Mouse (Mus musculus) kidney, adult 9 months (tissue): Measurements from ENCODE around the gene Kank3.
A peak's percentile ranks its signal among the peaks of the same experiment; 100 is the strongest.

Source experiments
- DNase-seq: peaks from one replicate; pipeline ENCODE4 v3.0.0; 2022

Kank3 gene

DNA sequence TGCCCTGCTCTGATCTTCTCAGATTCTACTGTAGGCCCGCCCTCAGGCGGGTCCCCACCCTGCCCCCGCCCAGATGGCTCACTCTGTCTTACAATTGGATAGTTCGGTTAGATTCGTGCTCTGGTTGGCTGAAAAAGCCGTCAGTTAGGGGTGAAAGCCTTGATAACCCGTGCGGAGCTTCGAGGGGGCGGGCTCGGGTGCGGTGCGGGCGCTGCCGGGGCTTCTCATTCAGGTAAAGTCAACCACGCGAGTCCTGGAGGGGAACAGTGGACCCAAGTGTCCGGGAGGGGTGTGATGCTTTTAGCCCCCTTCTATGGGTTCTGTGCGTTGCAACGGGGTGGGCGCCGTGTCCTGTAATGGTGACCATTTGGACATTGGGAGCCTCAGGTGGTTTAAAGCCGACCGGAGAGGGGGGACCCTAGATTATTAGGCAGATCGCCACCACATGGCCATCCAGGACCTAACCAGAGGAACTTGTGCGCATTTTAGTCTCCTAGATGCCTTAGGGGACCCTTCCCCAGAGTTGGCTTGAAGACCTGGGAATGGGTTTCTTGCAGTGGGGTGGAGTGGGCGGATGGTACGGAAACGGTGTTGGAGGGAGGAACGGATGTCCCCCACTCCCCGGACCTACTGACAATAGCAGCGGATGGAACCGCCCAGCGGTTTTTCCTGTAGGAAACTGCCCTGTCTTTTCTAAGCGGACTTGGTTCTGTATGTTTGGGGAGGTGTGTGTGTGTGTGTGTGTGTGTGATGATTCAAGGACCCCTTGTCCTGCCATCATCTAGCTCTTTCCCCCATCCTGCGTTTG lies at the start of gene Kank3:
Gene Kank3, plus strand, starts transcription at position 186 of the 808 bp plus-strand sequence.
- DNase-seq: peak; percentile 95

GRCm38 (mm10) chr17:33766389-33766788 lies 43.9 kb upstream of the Kank3 start:
- no peak for DNase-seq

DNA sequence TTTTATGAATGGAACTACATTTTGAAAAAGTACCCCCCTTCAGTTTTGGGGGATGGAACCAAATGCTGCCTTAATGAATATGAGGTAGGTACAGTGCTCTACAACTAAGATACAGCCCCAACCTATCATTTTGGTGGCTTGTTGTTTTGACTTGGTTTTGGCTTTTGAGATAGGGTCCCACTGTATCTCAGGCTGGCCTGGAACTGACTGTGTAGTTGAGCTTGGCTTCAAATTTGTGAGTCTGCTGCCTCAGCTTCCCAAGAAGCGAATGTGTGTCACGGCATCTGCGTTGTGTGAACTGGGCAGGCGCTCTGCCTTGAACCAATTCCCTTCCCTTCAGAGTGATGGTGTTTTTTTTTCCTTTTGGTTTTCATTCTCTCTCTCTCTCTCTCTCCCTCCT lies 38.7 kb upstream of the Kank3 start:
- DNase-seq: no peak

DNA sequence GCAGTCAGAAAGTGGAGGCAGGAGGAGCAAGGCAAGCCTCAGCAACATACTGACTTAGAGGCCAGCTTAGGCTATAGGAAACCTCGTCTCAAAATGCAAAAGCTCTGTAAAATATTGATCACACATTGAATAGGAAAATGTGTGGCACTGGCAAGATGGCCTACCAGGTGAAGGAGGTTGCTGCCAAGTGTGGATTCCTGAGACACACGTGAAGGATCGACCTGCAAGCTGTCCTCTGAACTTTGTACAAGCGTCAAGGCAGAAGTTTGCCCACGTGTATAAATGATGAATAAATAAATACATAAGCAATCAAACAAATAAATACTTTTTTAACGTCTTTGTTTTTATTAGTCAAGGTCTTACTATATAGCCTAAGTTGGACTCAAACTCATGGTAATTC lies 36.9 kb upstream of the Kank3 start:
- peak; percentile 70 for DNase-seq

DNA sequence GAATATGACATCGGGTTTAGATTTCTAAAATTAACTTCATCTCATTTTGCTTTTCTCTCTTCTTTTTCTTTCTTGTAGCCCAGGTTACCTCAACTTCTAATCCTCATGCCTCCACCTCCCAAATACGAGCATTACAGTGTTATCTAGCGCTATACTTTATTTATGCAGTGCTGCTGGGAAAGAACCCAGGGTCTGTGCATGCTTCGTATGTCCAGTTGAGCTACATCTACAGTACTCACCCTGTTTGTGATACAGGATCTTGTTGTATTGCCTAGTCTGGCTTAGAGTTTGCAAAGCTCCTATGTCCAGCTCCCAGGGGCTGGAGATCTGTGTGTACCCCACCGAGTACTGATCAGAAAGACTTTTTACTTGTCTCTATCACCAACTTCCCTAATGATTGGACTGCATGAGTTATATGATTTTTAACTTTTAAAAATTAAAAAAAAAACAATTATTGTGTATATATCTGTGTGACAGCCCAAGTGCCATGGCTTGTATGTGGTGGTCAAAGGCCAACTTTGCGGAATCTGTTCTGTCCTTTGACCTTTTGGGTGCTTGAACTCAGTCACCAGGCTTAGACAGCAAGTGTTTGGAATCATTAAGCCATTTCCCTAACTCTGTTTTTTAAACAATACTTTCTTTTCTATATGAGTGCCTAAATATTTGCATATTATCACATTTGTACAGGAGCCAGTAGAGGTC lies 36.3 kb upstream of the Kank3 start:
- peak; percentile 83 for DNase-seq

DNA sequence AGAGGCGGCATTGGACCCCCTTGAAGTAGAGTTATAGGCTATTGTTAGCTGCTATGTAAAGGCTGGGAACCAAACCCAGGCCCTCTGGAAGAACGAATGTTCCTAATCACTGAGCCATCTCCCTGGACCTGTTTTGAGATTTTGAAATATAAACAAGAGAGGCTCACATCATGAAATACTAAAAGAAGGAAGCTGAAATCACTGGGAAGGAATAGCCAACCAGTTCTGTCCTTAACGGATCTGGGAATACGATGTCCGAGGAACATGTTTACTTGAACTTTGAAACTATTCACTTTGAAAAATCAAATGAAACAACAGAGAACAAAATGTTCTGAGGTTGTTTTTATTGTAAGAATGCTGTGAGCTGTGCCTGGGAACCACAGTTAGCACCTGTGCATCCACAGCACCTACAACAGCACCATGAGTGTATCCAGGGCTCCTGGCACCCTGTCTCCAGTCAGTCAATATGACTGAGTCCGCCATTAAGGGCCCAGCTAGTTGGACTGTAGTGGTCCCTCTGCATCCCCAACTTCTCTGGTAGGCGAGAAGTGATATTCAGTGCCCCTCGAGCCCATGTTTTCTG lies 35.7 kb upstream of the Kank3 start:
- peak; percentile 71 for DNase-seq

- no peak for DNase-seq
Measured at GRCm38 (mm10) chr17:33775287-33775686, 35.0 kb upstream of the Kank3 start.

DNA sequence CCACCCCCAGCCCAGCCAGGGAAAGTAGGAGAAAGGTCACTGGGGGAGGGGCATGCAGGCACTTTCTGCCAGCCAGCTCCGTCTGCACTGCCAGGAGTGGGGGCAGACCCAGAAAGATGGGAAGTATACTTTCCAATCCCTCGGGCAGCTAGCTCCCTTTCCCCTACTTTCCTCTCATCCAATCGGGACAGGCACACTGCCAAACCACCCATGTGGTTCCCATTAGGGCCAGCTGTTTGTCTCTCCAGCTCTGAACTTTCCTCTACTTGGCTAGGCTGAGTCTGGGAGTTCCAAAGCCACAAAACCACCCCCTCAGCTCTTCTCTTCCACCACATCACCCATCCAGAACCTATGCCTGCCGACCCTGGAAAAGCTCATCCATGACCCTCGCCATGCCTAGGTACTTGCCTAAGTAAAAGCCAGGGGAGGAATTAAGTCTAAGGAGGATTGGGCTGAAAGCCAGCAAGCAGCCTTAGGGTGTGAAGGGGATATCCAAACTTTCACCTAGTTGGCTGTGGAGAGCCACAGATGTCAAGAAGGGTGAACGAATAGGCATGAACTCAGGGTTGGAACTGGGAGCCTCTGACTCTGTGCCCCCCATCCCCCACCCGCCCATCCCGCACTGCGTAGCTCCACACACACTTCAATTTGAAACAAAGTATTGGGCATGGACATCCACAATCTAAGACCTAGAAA lies 30.9 kb upstream of the Kank3 start:
- DNase-seq: peak; percentile 99

- DNase-seq: peak; percentile 41
Measured at GRCm38 (mm10) chr17:33779967-33780295, 30.4 kb upstream of the Kank3 start.

- DNase-seq: peak; percentile 61
Measured at GRCm38 (mm10) chr17:33780431-33780830, 29.9 kb upstream of the Kank3 start.

GRCm38 (mm10) chr17:33781124-33781977 lies 29.0 kb upstream of the Kank3 start, which contains the start of gene Angptl4:
TSS of gene Angptl4 (minus strand) at chr17:33781830.
- DNase-seq: peak; percentile 85

- no peak for DNase-seq
Measured at GRCm38 (mm10) chr17:33782067-33782466, 28.3 kb upstream of the Kank3 start.

GRCm38 (mm10) chr17:33783408-33783807 lies 26.9 kb upstream of the Kank3 start:
- peak; percentile 91 for DNase-seq

DNA sequence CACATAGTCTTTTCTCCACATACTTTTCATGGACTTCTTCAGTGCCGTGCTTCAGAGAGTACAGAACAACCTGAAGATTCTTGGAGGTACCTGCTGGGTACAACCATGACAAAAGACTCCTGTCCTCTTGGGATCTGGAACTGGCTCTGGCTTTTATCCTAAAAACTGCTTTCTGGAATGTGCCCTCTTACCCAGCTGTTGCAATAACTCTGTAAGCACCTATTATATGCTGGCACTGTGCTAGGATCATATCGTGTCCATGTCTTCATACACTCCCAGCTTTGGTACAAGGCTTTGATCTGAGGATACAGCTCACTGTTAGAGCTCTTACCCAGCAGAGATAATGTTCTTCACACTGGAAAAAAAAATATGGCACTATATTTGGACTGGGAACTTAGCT lies 25.4 kb upstream of the Kank3 start:
- DNase-seq: no peak

DNA sequence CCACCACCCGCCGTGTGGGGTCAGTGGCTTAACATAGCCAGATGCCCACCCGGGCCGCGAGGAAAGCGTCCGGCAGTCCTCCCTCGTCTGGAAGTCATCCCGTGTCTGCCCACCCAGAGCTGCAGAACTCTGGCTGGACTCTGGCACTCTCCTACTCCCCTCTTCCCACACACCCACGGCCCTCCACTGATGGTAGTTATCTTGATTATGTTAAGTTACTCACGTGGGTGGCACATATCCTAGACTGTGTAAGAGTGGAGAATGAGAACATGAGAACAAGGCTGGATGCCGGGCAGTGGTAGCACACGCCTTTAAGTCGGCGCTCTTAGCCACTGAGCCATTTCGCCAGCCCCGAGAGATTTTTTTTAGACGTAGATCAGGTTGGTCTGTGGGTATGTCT lies 23.9 kb upstream of the Kank3 start:
- no peak for DNase-seq

GRCm38 (mm10) chr17:33788732-33789131 lies 21.6 kb upstream of the Kank3 start:
- no peak for DNase-seq

- peak; percentile 72 for DNase-seq
Measured at GRCm38 (mm10) chr17:33798306-33798705, 12.0 kb upstream of the Kank3 start.

- DNase-seq: no peak
Measured at GRCm38 (mm10) chr17:33799277-33799676, 11.0 kb upstream of the Kank3 start.

- no peak for DNase-seq
Measured at GRCm38 (mm10) chr17:33802221-33802620, 8.1 kb upstream of the Kank3 start.

DNA sequence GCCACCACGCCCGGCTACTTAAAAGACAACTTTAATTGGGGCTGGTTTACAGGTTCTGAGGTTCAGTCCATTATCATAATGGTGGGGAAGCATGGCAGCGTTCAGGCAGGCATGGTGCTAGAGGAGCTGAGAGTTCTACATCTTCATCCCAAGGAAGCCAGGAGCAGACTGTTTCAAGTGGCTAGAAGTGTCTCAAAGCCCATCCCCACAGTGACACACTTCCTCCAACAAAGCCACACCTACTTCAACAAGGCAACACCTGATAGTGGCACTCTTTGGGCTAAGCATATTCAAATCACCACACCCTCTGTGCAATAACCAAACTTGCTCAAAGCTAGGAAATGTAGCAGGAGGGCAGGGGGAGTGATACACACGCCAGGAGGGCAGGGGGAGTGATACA lies 6.1 kb upstream of the Kank3 start:
- DNase-seq: no peak

DNA sequence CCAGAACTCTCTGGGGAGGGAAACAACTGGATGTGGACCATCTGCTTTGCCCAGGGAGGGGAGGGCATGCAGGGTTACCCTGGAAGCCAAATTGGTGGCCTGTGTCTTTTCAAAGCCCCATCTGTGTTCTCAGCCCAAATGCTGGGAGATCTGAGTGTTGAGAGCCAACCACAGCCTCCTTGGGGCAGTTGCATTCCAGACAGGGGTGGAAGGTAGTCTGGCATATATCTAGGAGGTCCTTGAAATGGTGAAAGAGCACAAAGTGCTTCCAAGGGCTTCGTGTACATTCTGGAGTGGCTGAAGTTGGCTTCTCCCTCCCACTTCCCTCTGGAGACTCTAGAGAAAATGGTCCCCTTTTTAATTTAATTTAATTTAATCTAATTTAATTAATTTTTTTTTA lies 5.6 kb upstream of the Kank3 start:
- no peak for DNase-seq

- no peak for DNase-seq
Measured at GRCm38 (mm10) chr17:33807181-33807888, 3.0 kb upstream of the Kank3 start.
